Mouse (Mus musculus) embryonic facial prominence, embryonic 12.5 days (tissue): ENCODE data around the gene Ascl4. TPM values are rescaled to one million over a fixed set of nuclear protein-coding genes. Genes with fewer than 3 reads are reported as not detected.

Experiments used
- ATAC-seq: fragments of 200-750 bp; cut with Nextera tagmentation; 2 replicates; pipeline ENCODE4 v1.8.0; 2017; ENCODE audit not compliant: insufficient number of reproducible peaks, insufficient read depth, low FRiP score, low TSS enrichment
- H3K27ac ChIP-seq: fragments of 300-500 bp; sonication (generic); 2 replicates; pipeline ENCODE4 v1.5.1; 2016; ENCODE audit warnings: mild to moderate bottlenecking
- H3K27me3 ChIP-seq: fragments of 300-500 bp; sonication (generic); 2 replicates; pipeline ENCODE4 v1.6.1; 2016; ENCODE audit warnings: mild to moderate bottlenecking, moderate library complexity
- H3K36me3 ChIP-seq: fragments of 300-500 bp; sonication (generic); 2 replicates; pipeline ENCODE4 v1.6.1; 2016; ENCODE audit warnings: mild to moderate bottlenecking
- H3K4me1 ChIP-seq: fragments of 300-500 bp; sonication (generic); 2 replicates; pipeline ENCODE4 v1.6.1; 2016
- H3K4me2 ChIP-seq: fragments of 300-500 bp; sonication (generic); replicated peaks from 2 replicates; pipeline ENCODE4 v1.6.1; 2016; ENCODE audit warnings: mild to moderate bottlenecking, moderate library complexity
- H3K4me3 ChIP-seq: fragments of 300-500 bp; sonication (generic); 2 replicates; pipeline ENCODE4 v1.5.1; 2016; ENCODE audit warnings: mild to moderate bottlenecking
- H3K9ac ChIP-seq: fragments of 300-500 bp; sonication (generic); 2 replicates; pipeline ENCODE4 v1.6.1; 2016; ENCODE audit warnings: mild to moderate bottlenecking, moderate library complexity
- H3K9me3 ChIP-seq: fragments of 300-500 bp; sonication (generic); 2 replicates; pipeline ENCODE4 v1.6.1; 2016; ENCODE audit warnings: mild to moderate bottlenecking, moderate library complexity
- WGBS: fragments of 180-500 bp; shearing (Covaris S2); methylation state at CpG from one replicate; pipeline ENCODE4 v1.1.7; 2016; 5-methylcytosine and 5-hydroxymethylcytosine counted together
- polyA plus RNA-seq: library from polyadenylated mRNA; unstranded; fragments of >200 nt; fragmentation: Nextera tagmentation; extraction: Ambion mirVana; gene quantifications from 2 replicates; pipeline ENCODE4 v1.2.1, GENCODE M21; 2016

Gene Ascl4
- polyA plus RNA-seq, 1 experiment from 2014 or later: 0.83 TPM

- Histone ChIP-seq H3K4me1 (no peaks in the 10 kb centered on the region), H3K4me2 (no peak overlapping the region), H3K27me3 (no peaks in the 10 kb centered on the region), H3K27ac (no peak overlapping the region), H3K9me3 (no peaks in the 10 kb centered on the region), H3K4me3 (no peak overlapping the region), H3K9ac (no peak overlapping the region), H3K36me3 (no peaks in the 10 kb centered on the region)
- no peak for ATAC-seq
- 85% methylated on average over 4 of the region's 4 CpGs for WGBS
These were observed 45.4 kb downstream of the Ascl4 start for GRCm38 (mm10) chr10:85972915-85973314.

GRCm38 (mm10) chr10:85989412-85990115 lies 62.1 kb downstream of the Ascl4 start:
- WGBS: 79% methylated on average over 6 of the region's 6 CpGs
- H3K27me3 ChIP-seq: no peaks in the 10 kb centered on the region
- no peaks in the 10 kb centered on the region for H3K4me1 ChIP-seq
- no peak overlapping the region for H3K9ac ChIP-seq
- no peak overlapping the region for H3K27ac ChIP-seq
- no peaks in the 10 kb centered on the region for H3K9me3 ChIP-seq
- no peak overlapping the region for H3K4me2 ChIP-seq
- ATAC-seq: no peak
- no peaks in the 10 kb centered on the region for H3K36me3 ChIP-seq
- no peak overlapping the region for H3K4me3 ChIP-seq

GRCm38 (mm10) chr10:85992412-85992811 lies 64.9 kb downstream of the Ascl4 start:
- no peak for ATAC-seq
- Histone ChIP-seq H3K4me3 (no peak overlapping the region), H3K27ac (no peak overlapping the region), H3K27me3 (no peaks in the 10 kb centered on the region), H3K36me3 (no peaks in the 10 kb centered on the region), H3K9me3 (no peaks in the 10 kb centered on the region), H3K4me1 (no peaks in the 10 kb centered on the region), H3K9ac (no peak overlapping the region), H3K4me2 (no peak overlapping the region)
- 90% methylated on average over 4 of the region's 4 CpGs for WGBS

GRCm38 (mm10) chr10:85993836-85994235 lies 66.4 kb downstream of the Ascl4 start:
- H3K4me1 ChIP-seq: no peaks in the 10 kb centered on the region
- no peak overlapping the region for H3K4me2 ChIP-seq
- no peak overlapping the region for H3K27ac ChIP-seq
- 84% methylated on average over 9 of the region's 9 CpGs for WGBS
- H3K4me3 ChIP-seq: no peak overlapping the region
- no peak overlapping the region for H3K9ac ChIP-seq
- no peaks in the 10 kb centered on the region for H3K36me3 ChIP-seq
- no peaks in the 10 kb centered on the region for H3K27me3 ChIP-seq
- ATAC-seq: no peak
- H3K9me3 ChIP-seq: no peaks in the 10 kb centered on the region

GRCm38 (mm10) chr10:85994543-85995104 lies 67.1 kb downstream of the Ascl4 start:
- Histone ChIP-seq H3K36me3 (no peaks in the 10 kb centered on the region), H3K4me3 (no peak overlapping the region), H3K27me3 (no peaks in the 10 kb centered on the region), H3K27ac (no peak overlapping the region), H3K9me3 (no peaks in the 10 kb centered on the region), H3K4me2 (no peak overlapping the region), H3K4me1 (no peaks in the 10 kb centered on the region), H3K9ac (no peak overlapping the region)
- no peak for ATAC-seq
- WGBS: 78% methylated on average over 5 of the region's 5 CpGs

Other genes with a start within 250 kb of the Ascl4 start
- gene Pwp1, start 98.2 kb upstream of the Ascl4 start, polyA plus RNA-seq: 85.3 and 87.7 TPM in 2 replicates
- 30.3 and 30.8 TPM in 2 replicates for gene Prdm4, start 10.5 kb upstream of the Ascl4 start, polyA plus RNA-seq
- 215 and 219 TPM in 2 replicates for gene Rtcb, start 30.1 kb downstream of the Ascl4 start, polyA plus RNA-seq
- gene Bpifc, start 84.2 kb downstream of the Ascl4 start, polyA plus RNA-seq: not detected in 2 replicates
- gene Fbxo7, start 94.3 kb downstream of the Ascl4 start, polyA plus RNA-seq: 25.0 and 27.9 TPM in 2 replicates